Mouse (Mus musculus): ENCODE data around the gene Cnn3. TPM values are rescaled to one million over a fixed set of nuclear protein-coding genes. Genes with fewer than 3 reads are reported as not detected.

The Cnn3 gene
- polyA plus RNA-seq, 1 experiment from 2014 or later = 668 TPM

DNA sequence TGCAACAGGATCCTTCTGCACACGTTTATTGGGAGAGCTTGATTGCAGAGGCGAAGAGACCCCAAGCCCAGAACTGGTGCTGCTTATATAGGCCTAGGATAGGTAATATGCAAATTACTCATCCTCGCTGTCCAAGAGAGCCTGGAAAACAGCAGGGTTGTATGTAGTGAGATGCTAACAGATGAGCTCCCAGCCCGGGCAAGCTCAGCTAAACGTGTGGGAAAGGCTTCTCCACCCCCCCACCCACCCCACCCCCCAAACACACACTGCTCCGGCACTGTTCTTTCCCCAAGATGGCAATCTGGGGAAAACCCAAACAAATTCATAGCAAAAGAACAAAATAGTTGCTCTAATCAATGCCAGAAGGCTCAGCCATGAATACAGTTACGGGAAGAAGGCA, 29.7 kb upstream of the Cnn3 start:
- no peak for ATAC-seq (ENCODE audit: low FRiP score, low TSS enrichment)
- WGBS = 67% methylated on average over 7 of the region's 7 CpGs
- Histone ChIP-seq H3K36me3 (ENCODE audit: insufficient read depth, low read length) (no peaks in the 10 kb centered on the region), H3K4me3 (ENCODE audit: low read length) (no peak overlapping the region), H3K27ac (ENCODE audit: low read length) (no peak overlapping the region), H3K27me3 (ENCODE audit: insufficient read depth, low read length) (no peaks in the 10 kb centered on the region), H3K4me2 (replicated peaks; ENCODE audit: low read depth, low read length) (no peak overlapping the region), H3K9me3 (ENCODE audit: low read length) (no peaks in the 10 kb centered on the region), H3K9ac (replicated peaks; ENCODE audit: low read length) (no peak overlapping the region), H3K4me1 (ENCODE audit: insufficient read depth, low read length) (peaks cover 3% of the 10 kb centered on the region; the same call in 1 of the 2 replicates)

DNA sequence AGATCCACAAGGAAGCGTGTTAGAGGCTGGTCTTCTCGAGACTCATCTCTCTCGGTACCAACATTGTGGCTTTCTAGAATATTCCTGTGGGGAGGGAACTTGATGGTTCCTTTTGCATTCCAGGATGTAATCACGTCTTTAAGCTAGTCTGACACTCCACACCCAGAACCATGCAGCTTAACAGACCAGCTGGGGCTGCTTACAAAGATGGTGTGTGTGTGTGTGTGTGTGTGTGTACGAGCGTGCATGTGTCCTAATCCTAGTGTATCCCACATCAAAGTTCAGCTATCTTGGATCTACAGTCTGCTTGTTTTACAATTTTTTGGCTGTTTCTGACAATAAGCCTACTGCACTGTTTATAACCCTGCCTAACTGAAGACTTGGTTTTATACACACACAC, 29.3 kb upstream of the Cnn3 start:
- no peaks in the 10 kb centered on the region for H3K27me3 ChIP-seq (ENCODE audit: insufficient read depth, low read length)
- H3K9me3 ChIP-seq (ENCODE audit: low read length) = no peaks in the 10 kb centered on the region
- H3K4me3 ChIP-seq (ENCODE audit: low read length) = no peak overlapping the region
- no peak overlapping the region for H3K27ac ChIP-seq (ENCODE audit: low read length)
- ATAC-seq (ENCODE audit: low FRiP score, low TSS enrichment) = no peak
- H3K4me1 ChIP-seq (ENCODE audit: insufficient read depth, low read length) = peaks cover 3% of the 10 kb centered on the region; the same call in 1 of the 2 replicates
- 70% methylated on average over 6 of the region's 6 CpGs for WGBS
- H3K36me3 ChIP-seq (ENCODE audit: insufficient read depth, low read length) = no peaks in the 10 kb centered on the region
- no peak overlapping the region for H3K9ac ChIP-seq (replicated peaks; ENCODE audit: low read length)
- H3K4me2 ChIP-seq (replicated peaks; ENCODE audit: low read depth, low read length) = no peak overlapping the region

DNA sequence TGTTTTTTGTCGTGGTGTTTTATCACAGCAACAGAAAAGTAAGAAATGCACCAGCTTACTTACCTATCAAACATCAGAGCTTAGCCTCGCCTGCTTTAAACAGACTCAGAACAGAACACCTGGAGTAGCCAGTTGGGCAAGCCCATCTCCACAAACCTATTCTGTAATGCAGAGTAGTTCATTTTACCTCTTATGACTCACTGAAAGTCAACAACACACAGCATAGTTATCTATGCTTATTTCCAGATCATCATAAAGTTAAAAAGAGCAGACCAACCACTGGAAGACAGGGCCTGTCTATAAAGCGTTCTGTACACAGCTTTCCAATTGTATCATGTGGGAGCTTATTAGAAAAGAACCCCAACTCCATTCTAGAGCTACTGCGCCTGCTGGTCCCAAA, 24.9 kb upstream of the Cnn3 start:
- Histone ChIP-seq H3K36me3 (ENCODE audit: insufficient read depth, low read length) (no peaks in the 10 kb centered on the region), H3K9ac (replicated peaks; ENCODE audit: low read length) (no peak overlapping the region), H3K4me3 (ENCODE audit: low read length) (no peak overlapping the region), H3K4me1 (ENCODE audit: insufficient read depth, low read length) (no peaks in the 10 kb centered on the region), H3K27me3 (ENCODE audit: insufficient read depth, low read length) (no peaks in the 10 kb centered on the region), H3K27ac (ENCODE audit: low read length) (no peak overlapping the region), H3K4me2 (replicated peaks; ENCODE audit: low read depth, low read length) (no peak overlapping the region), H3K9me3 (ENCODE audit: low read length) (no peaks in the 10 kb centered on the region)
- WGBS = 80% methylated on average over 4 of the region's 4 CpGs
- no peak for ATAC-seq (ENCODE audit: low FRiP score, low TSS enrichment)

DNA sequence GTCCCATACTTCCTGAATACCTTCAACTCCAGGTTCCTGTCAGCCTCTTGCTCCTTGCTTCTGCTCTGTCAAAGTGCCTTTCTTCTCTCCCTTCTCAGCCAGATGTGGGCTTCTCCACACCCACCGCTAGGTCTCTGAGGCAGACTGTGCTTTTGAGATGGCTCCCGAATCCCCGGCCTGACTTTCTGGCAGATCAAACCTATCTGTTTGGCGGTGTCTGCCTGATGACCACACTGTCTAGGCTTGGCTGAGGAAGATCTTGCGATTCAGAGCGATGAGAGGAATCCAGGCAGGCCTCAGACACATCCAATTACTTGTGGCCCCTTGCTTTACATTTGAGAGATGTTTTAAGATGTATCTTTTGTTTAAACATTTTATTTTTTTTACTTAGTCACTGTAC, 24.2 kb upstream of the Cnn3 start:
- Histone ChIP-seq H3K4me2 (replicated peaks; ENCODE audit: low read depth, low read length) (no peak overlapping the region), H3K9me3 (ENCODE audit: low read length) (no peaks in the 10 kb centered on the region), H3K27ac (ENCODE audit: low read length) (no peak overlapping the region), H3K9ac (replicated peaks; ENCODE audit: low read length) (no peak overlapping the region), H3K36me3 (ENCODE audit: insufficient read depth, low read length) (no peaks in the 10 kb centered on the region), H3K4me1 (ENCODE audit: insufficient read depth, low read length) (no peaks in the 10 kb centered on the region), H3K27me3 (ENCODE audit: insufficient read depth, low read length) (no peaks in the 10 kb centered on the region), H3K4me3 (ENCODE audit: low read length) (no peak overlapping the region)
- ATAC-seq (ENCODE audit: low FRiP score, low TSS enrichment) = no peak
- 90% methylated on average over 6 of the region's 6 CpGs for WGBS

GRCm38 (mm10) chr3:121403449-121403848, 22.8 kb upstream of the Cnn3 start:
- WGBS = 60% methylated on average over 5 of the region's 5 CpGs
- ATAC-seq (ENCODE audit: low FRiP score, low TSS enrichment) = no peak
- no peaks in the 10 kb centered on the region for H3K27me3 ChIP-seq (ENCODE audit: insufficient read depth, low read length)
- no peaks in the 10 kb centered on the region for H3K9me3 ChIP-seq (ENCODE audit: low read length)
- no peak overlapping the region for H3K4me3 ChIP-seq (ENCODE audit: low read length)
- no peak overlapping the region for H3K4me2 ChIP-seq (replicated peaks; ENCODE audit: low read depth, low read length)
- H3K9ac ChIP-seq (replicated peaks; ENCODE audit: low read length) = no peak overlapping the region
- H3K36me3 ChIP-seq (ENCODE audit: insufficient read depth, low read length) = no peaks in the 10 kb centered on the region
- no peak overlapping the region for H3K27ac ChIP-seq (ENCODE audit: low read length)
- H3K4me1 ChIP-seq (ENCODE audit: insufficient read depth, low read length) = no peaks in the 10 kb centered on the region

DNA sequence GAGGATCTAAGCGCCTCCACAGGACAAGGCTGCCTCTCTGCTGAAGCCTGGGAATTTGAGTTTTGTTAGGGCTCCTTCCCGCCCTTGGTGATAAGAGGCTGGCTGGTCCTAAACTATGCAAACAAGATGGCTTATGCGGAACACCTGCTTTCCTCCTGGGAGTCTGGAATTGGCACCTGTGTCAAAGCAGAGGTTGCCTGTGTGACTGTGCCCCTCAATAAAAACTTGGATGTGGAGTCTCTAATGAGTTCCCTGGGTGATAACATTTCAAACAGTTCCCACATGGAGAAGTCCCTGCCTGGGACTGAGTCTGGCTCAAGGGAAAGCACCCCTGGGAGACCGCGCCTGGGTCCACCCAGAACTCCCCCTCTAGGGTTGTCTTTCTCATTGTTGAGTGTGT, 21.2 kb upstream of the Cnn3 start:
- no peaks in the 10 kb centered on the region for H3K27me3 ChIP-seq (ENCODE audit: insufficient read depth, low read length)
- no peaks in the 10 kb centered on the region for H3K4me1 ChIP-seq (ENCODE audit: insufficient read depth, low read length)
- no peak overlapping the region for H3K27ac ChIP-seq (ENCODE audit: low read length)
- H3K4me3 ChIP-seq (ENCODE audit: low read length) = no peak overlapping the region
- H3K4me2 ChIP-seq (replicated peaks; ENCODE audit: low read depth, low read length) = no peak overlapping the region
- WGBS = 78% methylated on average over 5 of the region's 5 CpGs
- no peak for ATAC-seq (ENCODE audit: low FRiP score, low TSS enrichment)
- H3K9ac ChIP-seq (replicated peaks; ENCODE audit: low read length) = no peak overlapping the region
- H3K36me3 ChIP-seq (ENCODE audit: insufficient read depth, low read length) = no peaks in the 10 kb centered on the region
- H3K9me3 ChIP-seq (ENCODE audit: low read length) = no peaks in the 10 kb centered on the region

DNA sequence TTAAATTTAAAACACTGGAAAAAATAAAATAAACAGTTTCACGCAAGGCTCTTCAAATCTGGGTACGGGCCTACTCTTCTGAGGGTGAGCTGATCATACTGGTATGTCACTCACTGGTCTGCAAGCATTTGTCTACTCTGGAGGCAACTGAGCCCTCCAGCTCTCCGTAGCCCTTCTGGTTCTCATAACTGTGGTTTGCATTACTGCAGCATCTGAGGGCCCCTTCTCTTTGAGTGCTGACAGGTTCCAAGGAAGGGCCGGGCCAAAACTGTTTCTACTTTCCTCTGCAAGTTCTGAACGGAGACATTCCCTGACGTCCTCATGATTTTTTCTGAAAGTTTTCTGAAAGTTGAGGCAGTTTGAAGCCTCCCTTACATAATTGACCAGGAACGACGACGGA, 18.9 kb upstream of the Cnn3 start:
- H3K4me1 ChIP-seq (ENCODE audit: insufficient read depth, low read length) = no peaks in the 10 kb centered on the region
- H3K4me2 ChIP-seq (replicated peaks; ENCODE audit: low read depth, low read length) = no peak overlapping the region
- H3K9me3 ChIP-seq (ENCODE audit: low read length) = no peaks in the 10 kb centered on the region
- H3K4me3 ChIP-seq (ENCODE audit: low read length) = no peak overlapping the region
- no peaks in the 10 kb centered on the region for H3K36me3 ChIP-seq (ENCODE audit: insufficient read depth, low read length)
- H3K9ac ChIP-seq (replicated peaks; ENCODE audit: low read length) = no peak overlapping the region
- 83% methylated on average over 9 of the region's 9 CpGs for WGBS
- H3K27ac ChIP-seq (ENCODE audit: low read length) = no peak overlapping the region
- ATAC-seq (ENCODE audit: low FRiP score, low TSS enrichment) = no peak
- H3K27me3 ChIP-seq (ENCODE audit: insufficient read depth, low read length) = no peaks in the 10 kb centered on the region

GRCm38 (mm10) chr3:121408386-121408785, 17.9 kb upstream of the Cnn3 start:
- Histone ChIP-seq H3K27ac (ENCODE audit: low read length) (no peak overlapping the region), H3K9ac (replicated peaks; ENCODE audit: low read length) (no peak overlapping the region), H3K27me3 (ENCODE audit: insufficient read depth, low read length) (no peaks in the 10 kb centered on the region), H3K4me3 (ENCODE audit: low read length) (no peak overlapping the region), H3K4me1 (ENCODE audit: insufficient read depth, low read length) (no peaks in the 10 kb centered on the region), H3K4me2 (replicated peaks; ENCODE audit: low read depth, low read length) (no peak overlapping the region), H3K9me3 (ENCODE audit: low read length) (no peaks in the 10 kb centered on the region), H3K36me3 (ENCODE audit: insufficient read depth, low read length) (no peaks in the 10 kb centered on the region)
- 89% methylated on average over 3 of the region's 3 CpGs for WGBS
- ATAC-seq (ENCODE audit: low FRiP score, low TSS enrichment) = no peak

DNA sequence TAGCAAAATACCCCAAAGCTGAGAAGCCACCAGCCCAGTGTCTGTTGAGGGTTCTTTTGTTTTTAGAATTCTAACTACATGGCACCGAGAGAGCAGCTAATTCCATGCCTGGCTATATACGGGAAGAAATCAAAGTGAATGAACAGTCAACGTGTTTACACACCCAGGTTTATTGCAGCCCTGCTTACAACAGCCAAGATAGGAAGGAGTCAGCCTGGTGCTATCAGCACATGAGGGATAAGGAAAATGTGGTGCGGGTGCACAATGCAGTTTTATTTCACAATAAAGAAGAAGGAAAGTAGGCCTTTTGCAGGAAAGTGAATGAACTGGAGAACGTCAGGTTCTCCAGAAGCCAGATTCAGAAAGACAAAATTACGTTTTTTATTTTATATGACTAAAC, 14.8 kb upstream of the Cnn3 start:
- no peak overlapping the region for H3K4me3 ChIP-seq (ENCODE audit: low read length)
- H3K27ac ChIP-seq (ENCODE audit: low read length) = no peak overlapping the region
- ATAC-seq (ENCODE audit: low FRiP score, low TSS enrichment) = no peak
- WGBS = 50% methylated on average over 6 of the region's 6 CpGs
- no peaks in the 10 kb centered on the region for H3K9me3 ChIP-seq (ENCODE audit: low read length)
- no peaks in the 10 kb centered on the region for H3K27me3 ChIP-seq (ENCODE audit: insufficient read depth, low read length)
- no peaks in the 10 kb centered on the region for H3K4me1 ChIP-seq (ENCODE audit: insufficient read depth, low read length)
- no peak overlapping the region for H3K9ac ChIP-seq (replicated peaks; ENCODE audit: low read length)
- H3K36me3 ChIP-seq (ENCODE audit: insufficient read depth, low read length) = no peaks in the 10 kb centered on the region
- H3K4me2 ChIP-seq (replicated peaks; ENCODE audit: low read depth, low read length) = no peak overlapping the region

GRCm38 (mm10) chr3:121416171-121417154, 9.8 kb upstream of the Cnn3 start:
- Histone ChIP-seq H3K36me3 (ENCODE audit: insufficient read depth, low read length) (no peaks in the 10 kb centered on the region), H3K9ac (replicated peaks; ENCODE audit: low read length) (no peak overlapping the region), H3K27me3 (ENCODE audit: insufficient read depth, low read length) (no peaks in the 10 kb centered on the region), H3K27ac (ENCODE audit: low read length) (no peak overlapping the region), H3K4me3 (ENCODE audit: low read length) (no peak overlapping the region), H3K9me3 (ENCODE audit: low read length) (no peaks in the 10 kb centered on the region), H3K4me2 (replicated peaks; ENCODE audit: low read depth, low read length) (no peak overlapping the region), H3K4me1 (ENCODE audit: insufficient read depth, low read length) (peaks cover 12% of the 10 kb centered on the region)
- 50% methylated on average over 5 of the region's 5 CpGs for WGBS
- ATAC-seq (ENCODE audit: low FRiP score, low TSS enrichment) = no peak

All from kidney, embryonic 16.5 days (tissue).